Mouse (Mus musculus): Measurements from ENCODE around the gene Bco2.

The Bco2 gene

DNA sequence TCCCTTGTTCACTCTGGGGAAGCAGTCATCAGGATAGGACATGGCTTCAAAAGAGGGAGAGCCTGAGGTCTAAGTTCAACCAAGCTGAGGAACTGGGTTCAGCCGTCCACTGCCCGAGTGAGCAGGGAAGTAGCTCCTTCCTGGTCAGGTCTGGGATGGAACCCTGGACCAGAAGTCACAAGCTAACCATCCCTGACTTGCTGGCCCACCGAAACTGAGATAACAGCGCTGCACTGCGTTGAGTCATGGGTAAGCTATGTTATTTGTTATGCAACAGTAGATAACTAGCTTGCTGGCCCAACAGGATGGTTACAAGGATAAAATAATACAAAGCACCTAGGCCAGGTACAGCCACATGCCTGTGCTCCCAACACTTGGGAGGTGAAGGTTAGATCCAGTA is 39.5 kb downstream of the Bco2 start:
- no peak for DNase-seq (ENCODE audit: low read depth, low spot score)

- DNase-seq (ENCODE audit: low read depth, low spot score): peak; percentile 46
Observed at GRCm38 (mm10) chr9:50507570-50507969, 47.4 kb downstream of the Bco2 start.

GRCm38 (mm10) chr9:50505405-50505804 is 49.6 kb downstream of the Bco2 start:
- no peak for DNase-seq (ENCODE audit: low read depth, low spot score)

- no peak for DNase-seq (ENCODE audit: low read depth, low spot score)
Observed at GRCm38 (mm10) chr9:50502949-50503348, 52.0 kb downstream of the Bco2 start.

DNA sequence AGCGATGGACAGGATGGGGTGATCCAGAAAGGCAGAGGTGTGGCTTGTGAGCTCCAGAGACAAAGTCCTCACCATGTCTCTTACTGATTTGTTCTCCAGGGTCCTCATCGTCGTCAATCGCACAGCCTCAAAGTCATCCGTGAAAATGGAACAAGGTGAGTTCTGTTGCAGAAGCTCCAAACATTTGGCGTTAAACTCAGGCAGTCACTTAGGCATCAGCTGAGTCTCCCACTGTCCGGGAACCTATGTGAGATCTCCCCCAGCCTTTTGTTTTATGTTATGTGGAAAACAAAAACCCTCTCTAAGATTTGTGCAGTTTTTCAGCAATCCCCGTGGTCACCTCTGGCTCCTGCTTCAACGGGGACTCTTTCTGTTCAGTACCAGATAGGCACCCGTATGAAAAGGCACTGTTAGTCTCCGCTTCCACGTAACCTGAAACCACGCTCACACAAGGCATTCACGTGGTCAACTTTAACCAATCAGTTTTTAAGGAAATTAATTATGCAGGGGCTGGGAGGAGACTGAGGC is 53.9 kb downstream of the Bco2 start:
- DNase-seq (ENCODE audit: low read depth, low spot score): peak; percentile 50

DNA sequence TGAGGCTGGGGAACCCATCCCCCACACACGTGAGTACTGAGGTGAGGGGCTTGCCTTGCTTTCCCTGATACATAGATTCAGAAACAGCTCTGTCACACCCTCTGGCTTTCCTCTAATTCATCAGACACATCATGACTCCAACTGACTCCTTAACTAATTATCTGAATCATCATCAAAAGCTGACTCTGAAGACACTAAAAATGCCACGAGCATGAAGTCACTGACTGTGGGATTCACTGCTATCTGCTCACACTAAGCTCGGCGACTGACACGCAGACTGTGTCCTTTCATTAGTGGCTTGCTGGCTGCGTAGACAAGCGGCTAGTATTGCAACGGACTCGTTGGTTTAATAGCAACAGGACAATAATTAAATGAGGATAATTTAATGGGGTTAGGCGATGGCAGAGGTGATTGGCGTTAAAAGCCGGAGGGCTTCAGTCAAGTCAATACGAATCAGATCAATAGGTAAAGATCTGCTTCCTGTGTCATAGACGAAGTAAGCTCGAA is 54.5 kb downstream of the Bco2 start:
- DNase-seq (ENCODE audit: low read depth, low spot score): no peak

- DNase-seq (ENCODE audit: low read depth, low spot score): no peak
Observed at GRCm38 (mm10) chr9:50499781-50500180, 55.2 kb downstream of the Bco2 start.

GRCm38 (mm10) chr9:50498815-50499214 is 56.2 kb downstream of the Bco2 start:
- DNase-seq (ENCODE audit: low read depth, low spot score): no peak

- DNase-seq (ENCODE audit: low read depth, low spot score): no peak
Observed at GRCm38 (mm10) chr9:50497536-50497935, 57.4 kb downstream of the Bco2 start.

GRCm38 (mm10) chr9:50497076-50497475 is 57.9 kb downstream of the Bco2 start:
- DNase-seq (ENCODE audit: low read depth, low spot score): no peak

DNA sequence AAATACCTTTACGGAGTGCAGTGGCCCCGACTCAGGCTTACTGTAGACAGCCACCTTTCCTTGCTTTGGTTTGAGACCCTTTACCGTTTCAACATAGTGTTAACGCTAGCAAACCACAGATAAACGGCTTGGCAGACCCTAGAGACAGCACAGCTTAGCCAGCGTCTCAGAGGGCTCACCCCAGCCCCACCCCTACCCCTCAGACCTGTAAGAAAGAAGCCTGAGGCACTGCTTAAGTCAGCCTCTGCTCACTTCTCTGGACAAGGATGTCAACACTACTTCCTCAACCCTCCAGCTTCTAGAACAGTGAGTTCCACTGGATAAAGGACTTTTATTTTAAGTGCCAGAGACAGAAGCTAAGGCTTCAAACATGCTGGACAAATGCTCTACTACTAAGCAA is 58.4 kb downstream of the Bco2 start:
- DNase-seq (ENCODE audit: low read depth, low spot score): no peak

- no peak for DNase-seq (ENCODE audit: low read depth, low spot score)
Observed at GRCm38 (mm10) chr9:50496151-50496505, 58.9 kb downstream of the Bco2 start.

DNA sequence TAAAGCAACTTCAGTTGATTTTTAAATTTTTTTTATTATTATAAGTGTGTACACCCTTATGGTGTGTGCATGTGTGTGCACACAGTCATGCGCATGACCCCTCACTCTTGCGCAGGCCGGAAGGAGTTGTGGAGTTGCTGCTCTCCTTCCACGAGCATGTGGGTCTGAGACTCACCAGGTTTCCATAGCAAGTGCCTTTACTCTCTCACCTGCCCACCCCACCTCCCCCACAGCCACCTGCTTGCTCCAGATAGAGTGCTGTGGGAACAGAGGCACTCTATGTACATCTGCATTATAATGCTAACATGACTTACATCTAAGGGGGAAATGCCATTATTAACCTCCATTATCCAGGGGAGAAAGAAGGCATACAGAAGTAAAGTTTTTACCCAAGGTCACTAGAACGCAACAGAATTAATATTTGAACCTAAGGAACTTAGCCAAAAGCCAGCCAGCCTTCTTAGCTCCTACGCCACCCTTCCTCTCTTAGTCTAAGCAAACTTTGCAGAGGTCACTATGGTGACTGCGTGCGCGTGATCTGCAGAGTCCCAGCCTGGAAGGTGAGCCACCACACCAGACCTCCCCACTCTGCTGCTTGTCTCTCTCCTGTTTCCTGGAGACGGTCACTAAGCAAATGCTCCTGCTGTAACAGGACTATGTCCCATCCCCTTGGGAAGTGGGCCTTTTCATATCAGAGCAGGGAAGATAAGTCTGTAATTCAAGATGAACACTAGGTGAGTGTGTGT is 59.4 kb downstream of the Bco2 start:
- DNase-seq (ENCODE audit: low read depth, low spot score): no peak

DNA sequence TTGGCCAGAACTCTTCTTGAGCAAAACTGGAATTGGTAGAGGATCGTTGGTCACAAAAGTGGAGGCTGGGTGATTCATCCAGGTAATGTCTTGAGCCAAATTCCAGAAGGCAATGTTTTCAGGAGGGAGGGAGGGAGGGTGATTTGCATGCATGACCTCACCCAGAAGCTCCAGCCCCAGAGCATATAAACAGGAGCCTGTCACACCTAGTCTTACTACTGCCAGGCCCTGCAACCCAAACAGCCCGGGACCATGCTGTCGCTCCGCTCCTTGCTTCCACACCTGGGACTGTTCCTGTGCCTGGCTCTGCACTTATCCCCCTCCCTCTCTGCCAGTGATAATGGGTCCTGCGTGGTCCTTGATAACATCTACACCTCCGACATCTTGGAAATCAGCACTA is 60.7 kb downstream of the Bco2 start, which contains the start of gene Plet1:
Gene Plet1, plus strand, starts transcription at position 215 of the 400 bp plus-strand sequence.
- DNase-seq (ENCODE audit: low read depth, low spot score): no peak

GRCm38 (mm10) chr9:50493777-50494176 is 61.2 kb downstream of the Bco2 start:
- DNase-seq (ENCODE audit: low read depth, low spot score): no peak

GRCm38 (mm10) chr9:50491531-50492045 is 63.4 kb downstream of the Bco2 start:
- no peak for DNase-seq (ENCODE audit: low read depth, low spot score)

DNA sequence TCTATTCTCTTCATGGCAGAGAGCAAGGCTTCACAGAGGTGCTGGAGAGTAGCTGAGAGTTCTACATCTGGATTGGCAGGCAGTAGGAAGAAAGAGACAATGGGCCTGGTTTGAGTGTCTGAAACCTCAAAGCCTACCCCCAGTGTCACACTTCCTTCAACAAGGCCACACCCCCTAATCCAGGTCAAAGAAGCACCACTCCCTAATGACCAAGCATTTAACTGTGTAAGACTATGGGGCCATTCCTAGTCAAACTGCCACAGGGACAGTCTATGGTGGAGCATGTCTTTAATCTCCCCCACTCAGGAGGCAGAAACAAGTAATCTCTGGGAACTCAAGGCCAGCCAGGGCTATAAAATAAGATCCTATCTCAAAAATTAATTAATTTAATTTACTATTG is 64.1 kb downstream of the Bco2 start:
- DNase-seq (ENCODE audit: low read depth, low spot score): no peak

GRCm38 (mm10) chr9:50485521-50485920 is 69.5 kb downstream of the Bco2 start:
- no peak for DNase-seq (ENCODE audit: low read depth, low spot score)
